Mouse (Mus musculus) CH12.LX (cell line): ENCODE data around the gene Rpl23. TPM values are rescaled to one million over a fixed set of nuclear protein-coding genes. Genes with fewer than 3 reads are reported as not detected.

Experiments used
- DNase-seq: peaks from one replicate; pipeline ENCODE4 v3.0.0-alpha.2; 2013; ENCODE audit errors: extremely low read depth
- H3K27ac ChIP-seq: 2 replicates; pipeline ENCODE4 v1.5.1; 2012; ENCODE audit warnings: low read depth, mild to moderate bottlenecking, control low read depth, moderate library complexity; ENCODE audit not compliant: insufficient read depth
- H3K27me3 ChIP-seq: replicated peaks from 2 replicates; pipeline ENCODE3; 2012; ENCODE audit warnings: inconsistent platforms
- H3K36me3 ChIP-seq, 2 experiments: replicated peaks in 1 of 2; 2 replicates each; pipeline versions ENCODE3 to v1.6.1; 2012; ENCODE audit warnings: inconsistent platforms in 1 of 2, low read length in 1 of 2, mild to moderate bottlenecking in 1 of 2, mixed read lengths in 1 of 2, moderate library complexity in 1 of 2; ENCODE audit not compliant: control insufficient read depth in 1 of 2, insufficient read depth in 1 of 2
- H3K4me1 ChIP-seq, 2 experiments: 2 replicates each; pipeline ENCODE4 v1.6.1; 2012; ENCODE audit warnings: inconsistent platforms in 1 of 2, moderate library complexity in 1 of 2; ENCODE audit not compliant: insufficient read depth in 2 of 2, control insufficient read depth in 1 of 2
- H3K4me2 ChIP-seq: 2 replicates; pipeline ENCODE4 v1.6.1; 2012; ENCODE audit warnings: low read depth, mild to moderate bottlenecking, control low read depth; ENCODE audit not compliant: poor library complexity, insufficient read depth, severe bottlenecking
- H3K4me3 ChIP-seq, 3 experiments: fragments of 150-350 bp in 1 of 3; sonication (generic) in 1 of 3; replicated peaks in 1 of 3; 2 replicates each; pipeline versions ENCODE3 to v1.5.1; 2011 to 2012; ENCODE audit warnings: low read depth in 2 of 3, low read length in 2 of 3, mild to moderate bottlenecking in 2 of 3, moderate library complexity in 2 of 3, control low read depth in 1 of 3, improper control_type of control experiment in 1 of 3, inconsistent platforms in 1 of 3, mixed read lengths in 1 of 3; ENCODE audit not compliant: poor library complexity in 1 of 3
- H3K79me2 ChIP-seq: replicated peaks from 2 replicates; pipeline ENCODE4 v1.6.1; 2012; ENCODE audit warnings: mild to moderate bottlenecking, moderate library complexity; ENCODE audit not compliant: control insufficient read depth, poor library complexity, insufficient read depth, severe bottlenecking; ENCODE audit errors: extremely low read depth
- H3K9ac ChIP-seq: 2 replicates; pipeline ENCODE4 v1.6.1; 2012; ENCODE audit warnings: low read depth, mild to moderate bottlenecking, control low read depth, moderate library complexity; ENCODE audit not compliant: insufficient read depth
- H3K9me3 ChIP-seq: replicated peaks from 2 replicates; pipeline ENCODE3; 2012; ENCODE audit warnings: low read length, inconsistent platforms, mixed read lengths
- BHLHE40 ChIP-seq: IDR thresholded peaks from 2 replicates; pipeline ENCODE4 v1.6.1; 2011; ENCODE audit warnings: mild to moderate bottlenecking, low read depth, low read length, improper control_type of control experiment
- CHD2 ChIP-seq: IDR thresholded peaks from 2 replicates; pipeline ENCODE4 v1.6.1; 2011; ENCODE audit warnings: low read length, improper control_type of control experiment
- CTCF ChIP-seq, 2 experiments: IDR thresholded peaks in 1 of 2; conservative IDR thresholded peaks in 1 of 2; 2 replicates each; pipeline ENCODE4 v1.5.1; 2011 to 2012; ENCODE audit warnings: low read depth in 2 of 2, low read length in 2 of 2, improper control_type of control experiment in 1 of 2, inconsistent platforms in 1 of 2, mild to moderate bottlenecking in 1 of 2, moderate library complexity in 1 of 2
- E2F4 ChIP-seq: IDR thresholded peaks from 2 replicates; pipeline ENCODE4 v1.6.1; 2011; ENCODE audit warnings: low read depth, low read length, improper control_type of control experiment; ENCODE audit not compliant: insufficient replicate concordance
- ELF1 ChIP-seq: IDR thresholded peaks from 2 replicates; pipeline ENCODE4 v1.6.1; 2014; ENCODE audit warnings: low read depth, mild to moderate bottlenecking, inconsistent platforms, low read length, improper control_type of control experiment
- GABPA ChIP-seq: IDR thresholded peaks from 2 replicates; pipeline ENCODE4 v1.6.1; 2012; ENCODE audit warnings: low read depth, low read length, improper control_type of control experiment, inconsistent platforms; ENCODE audit not compliant: insufficient replicate concordance
- HCFC1 ChIP-seq: IDR thresholded peaks from 2 replicates; pipeline ENCODE4 v1.6.1; 2012; ENCODE audit warnings: low read depth, mild to moderate bottlenecking, inconsistent platforms, low read length, improper control_type of control experiment
- IRF4 ChIP-seq: IDR thresholded peaks from 2 replicates; pipeline ENCODE4 v1.6.1; 2014; ENCODE audit warnings: low read depth, mild to moderate bottlenecking, inconsistent platforms, low read length, improper control_type of control experiment
- JUN ChIP-seq: IDR thresholded peaks from 2 replicates; pipeline ENCODE4 v1.6.1; 2011; ENCODE audit warnings: low read depth, mild to moderate bottlenecking, low read length, improper control_type of control experiment, moderate library complexity; ENCODE audit not compliant: insufficient read depth
- JUND ChIP-seq: conservative IDR thresholded peaks from 2 replicates; pipeline ENCODE4 v1.6.1; 2011; ENCODE audit warnings: low read depth, low read length, improper control_type of control experiment
- MAFK ChIP-seq: IDR thresholded peaks from 2 replicates; pipeline ENCODE4 v1.6.1; 2011; ENCODE audit warnings: low read length, improper control_type of control experiment; ENCODE audit not compliant: insufficient replicate concordance
- MEF2A ChIP-seq: IDR thresholded peaks from 2 replicates; pipeline ENCODE4 v1.6.1; 2014; ENCODE audit warnings: low read depth, mild to moderate bottlenecking, inconsistent platforms, low read length, improper control_type of control experiment, borderline replicate concordance
- MXI1 ChIP-seq: IDR thresholded peaks from 2 replicates; pipeline ENCODE4 v1.6.1; 2011; ENCODE audit warnings: mild to moderate bottlenecking, low read depth, low read length, improper control_type of control experiment
- MYC ChIP-seq: IDR thresholded peaks from 2 replicates; pipeline ENCODE4 v1.6.1; 2011; ENCODE audit warnings: low read depth, mild to moderate bottlenecking, improper control_type of control experiment, low read length
- NELFE ChIP-seq: IDR thresholded peaks from 2 replicates; pipeline ENCODE4 v1.6.1; 2011; ENCODE audit warnings: low read depth, low read length, improper control_type of control experiment
- NRF1 ChIP-seq: IDR thresholded peaks from 2 replicates; pipeline ENCODE4 v1.6.1; 2014; ENCODE audit warnings: low read depth, mild to moderate bottlenecking, inconsistent platforms, low read length, improper control_type of control experiment, moderate library complexity
- POLR2A ChIP-seq: IDR thresholded peaks from 2 replicates; pipeline ENCODE4 v1.6.1; 2011; ENCODE audit warnings: low read depth, mild to moderate bottlenecking, improper control_type of control experiment, low read length
- POLR2AphosphoS2 ChIP-seq: IDR thresholded peaks from 2 replicates; pipeline ENCODE4 v1.6.1; 2011; ENCODE audit warnings: low read depth, low read length, improper control_type of control experiment
- RAD21 ChIP-seq: IDR thresholded peaks from 2 replicates; pipeline ENCODE4 v1.6.1; 2011; ENCODE audit warnings: low read depth, mild to moderate bottlenecking, low read length, improper control_type of control experiment, moderate library complexity
- TBP ChIP-seq: conservative IDR thresholded peaks from 2 replicates; pipeline ENCODE4 v1.6.1; 2011; ENCODE audit warnings: low read depth, low read length, improper control_type of control experiment
- USF1 ChIP-seq: IDR thresholded peaks from 2 replicates; pipeline ENCODE4 v1.6.1; 2014; ENCODE audit warnings: low read depth, mild to moderate bottlenecking, inconsistent platforms, low read length, improper control_type of control experiment
- USF2 ChIP-seq: conservative IDR thresholded peaks from 2 replicates; pipeline ENCODE4 v1.6.1; 2011; ENCODE audit warnings: low read depth, low read length, improper control_type of control experiment
- ZC3H11A ChIP-seq: IDR thresholded peaks from 2 replicates; pipeline ENCODE4 v1.6.1; 2012; ENCODE audit warnings: low read depth, mild to moderate bottlenecking, inconsistent platforms, low read length, improper control_type of control experiment
- ZKSCAN1 ChIP-seq: IDR thresholded peaks from 2 replicates; pipeline ENCODE4 v1.6.1; 2012; ENCODE audit warnings: low read depth, inconsistent platforms, low read length, improper control_type of control experiment, borderline replicate concordance
- ZMIZ1 ChIP-seq: IDR thresholded peaks from 2 replicates; pipeline ENCODE4 v1.6.1; 2012; ENCODE audit warnings: low read depth, mild to moderate bottlenecking, inconsistent platforms, low read length, improper control_type of control experiment
- ZNF384 ChIP-seq: IDR thresholded peaks from 2 replicates; pipeline ENCODE4 v1.6.1; 2012; ENCODE audit warnings: low read depth, low read length, improper control_type of control experiment, inconsistent platforms
- dilution Hi-C: fragments of 300-500 bp; cut with MboI; formaldehyde crosslinking; loops from 2 replicates; pipeline ENCODE4 v1.14.3; 2020; ENCODE audit warnings: low sequenced_read_pairs; ENCODE audit not compliant: extremely low pct_unique_long_range_greater_than_20kb, extremely low pct_ligation_motif_present
- in situ Hi-C: fragments of 300-500 bp; cut with MboI; formaldehyde crosslinking; loops from 3 replicates; pipeline ENCODE4 v1.14.3; 2019; ENCODE audit warnings: low sequenced_read_pairs, low pct_ligation_motif_present, low pct_unique_long_range_greater_than_20kb, mixed read lengths
- polyA plus RNA-seq: library from polyadenylated mRNA; unstranded; fragments of >175 nt; gene quantifications from 2 replicates; pipeline ENCODE4 v1.2.1, GENCODE M21; 2012; ENCODE audit warnings: low read depth; ENCODE audit not compliant: insufficient read length
- total RNA-seq, 2 experiments: library from RNA; depleted of rRNA; stranded (reverse); fragments of 300-350 nt in 1 of 2; fragments of >200 nt in 1 of 2; gene quantifications; 2 replicates each; pipeline ENCODE4 v1.2.3; 2012 to 2014

The Rpl23 gene
- total and polyA plus RNA-seq, 3 experiments: 1,387 to 2,073 (median 1,878) TPM

GRCm38 (mm10) chr11:97776497-97777128 lies 5.6 kb downstream of the Rpl23 start (continued):
- TF ChIP-seq CHD2 (peak; percentile 65), ELF1 (no peak), NRF1 (no peak), TBP (no peak), MYC (no peak; the same call in 1 of the 2 replicates), NELFE (no peak), POLR2A (peak; percentile 55), HCFC1 (no peak), IRF4 (no peak), JUN (no peak)

- peaks cover 54 to 65% of the 10 kb centered on the region in 2 experiments for H3K36me3 ChIP-seq
- H3K79me2 ChIP-seq: peaks cover 26% of the 10 kb centered on the region
- H3K9me3 ChIP-seq: no peaks in the 10 kb centered on the region
- no peak within 1 kb of the TSS for H3K4me3 ChIP-seq
- TF ChIP-seq GABPA (no peak), MEF2A (no peak), ZKSCAN1 (no peak), JUND (no peak), USF1 (no peak), TBP (no peak), NELFE (no peak), ZNF384 (no peak), POLR2AphosphoS2 (no peak), RAD21 (no peak), ZC3H11A (no peak), BHLHE40 (no peak), ELF1 (no peak), MAFK (no peak), CHD2 (no peak), E2F4 (no peak), POLR2A (peak; percentile 27; the same call in 1 of the 2 replicates), MYC (peak; percentile 3; the same call in 1 of the 2 replicates), CTCF (conservative IDR thresholded peaks at IDR 0.05 in 1 of 2, IDR thresholded peaks at IDR 0.05 in 1 of 2; ENCODE audit: low read depth in 2 of 2, low read length in 2 of 2) (no peak), MXI1 (no peak), ZMIZ1 (0 out of 2 replicates have a peak, but pooled peaks have one; percentile 56), USF2 (no peak)
- TF ChIP-seq, all 38 proteins: peak for 3
- peak; percentile 48 for DNase-seq
- dilution Hi-C loops: no loop called here
- H3K4me1 ChIP-seq: peaks cover 8 to 41% of the 10 kb centered on the region in 2 experiments
- no peak within 1 kb of the TSS for H3K27ac ChIP-seq
- H3K9ac ChIP-seq: no peak within 1 kb of the TSS
- H3K27me3 ChIP-seq: no peaks in the 10 kb centered on the region
- no peak within 1 kb of the TSS for H3K4me2 ChIP-seq
- in situ Hi-C loops: no loop called here
Measured at GRCm38 (mm10) chr11:97775808-97776496, 6.3 kb downstream of the Rpl23 start, which contains the start of gene 1700001P01Rik. Gene 1700001P01Rik (minus strand): TSS chr11:97775918.
